Mouse (Mus musculus): Measurements from ENCODE around the gene Usp33. TPM values are rescaled to one million over a fixed set of nuclear protein-coding genes. Genes with fewer than 3 reads are reported as not detected.

Usp33 gene
- total and polyA plus RNA-seq, 2 experiments from 2014 or later, result 16.4 to 21.7 TPM

- DNase-seq (ENCODE audit: low spot score) (no peak), ATAC-seq (ENCODE audit: insufficient read depth, low read depth) (no peak)
- Histone ChIP-seq H3K27me3 (ENCODE audit: control insufficient read depth, insufficient read depth, low read length) (no peaks in the 10 kb centered on the region), H3K4me3 (ENCODE audit: low read depth, low read length) (no peak overlapping the region), H3K36me3 (replicated peaks; ENCODE audit: control insufficient read depth, insufficient read depth, low read length) (peaks cover 7% of the 10 kb centered on the region; the same call in 1 of the 2 replicates), H3K27ac (ENCODE audit: low read depth) (no peak overlapping the region), H3K4me2 (ENCODE audit: low read depth, low read length) (no peak overlapping the region), H3K4me1 (ENCODE audit: control insufficient read depth, insufficient read depth) (peaks cover 58% of the 10 kb centered on the region), H3K9ac (replicated peaks; ENCODE audit: low read depth, low read length) (no peak overlapping the region), H3K9me3 (replicated peaks; ENCODE audit: control insufficient read depth, low read length) (no peaks in the 10 kb centered on the region)
- 78% methylated on average over 2 of the region's 2 CpGs for WGBS
- TF ChIP-seq CTCF (IDR thresholded peaks at IDR 0.05; ENCODE audit: low read depth) (no peak), EP300 (IDR thresholded peaks at IDR 0.05; ENCODE audit: low read depth) (no peak)
Observed at GRCm38 (mm10) chr3:152403827-152404226, 57.5 kb downstream of the Usp33 start.

DNA sequence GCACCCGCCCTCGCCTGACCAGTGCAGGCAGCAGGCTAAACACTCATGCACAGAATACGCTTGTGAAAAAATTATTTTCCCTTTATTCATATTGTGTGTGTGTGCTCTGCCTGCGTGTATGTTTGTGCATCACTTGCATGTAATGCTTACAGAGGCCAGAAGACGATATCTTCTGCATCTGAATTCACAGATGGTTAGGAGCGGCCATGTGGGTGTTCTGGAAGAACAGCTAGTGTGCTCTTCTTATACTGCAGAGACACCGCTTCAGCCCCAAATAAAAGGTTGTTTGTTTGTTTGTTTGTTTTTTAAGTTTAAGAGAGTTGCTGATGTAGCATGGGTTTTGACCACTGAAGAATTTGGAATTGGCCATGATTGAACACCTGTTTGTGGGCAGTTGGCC lies 59.1 kb downstream of the Usp33 start:
- no peaks in the 10 kb centered on the region for H3K36me3 ChIP-seq (replicated peaks; ENCODE audit: control insufficient read depth, insufficient read depth, low read length)
- 88% methylated on average over 7 of the region's 7 CpGs for WGBS
- H3K27ac ChIP-seq (ENCODE audit: low read depth), result no peak overlapping the region
- H3K4me1 ChIP-seq (ENCODE audit: control insufficient read depth, insufficient read depth), result peaks cover 50% of the 10 kb centered on the region
- no peak overlapping the region for H3K4me2 ChIP-seq (ENCODE audit: low read depth, low read length)
- ATAC-seq (ENCODE audit: insufficient read depth, low read depth) (no peak), DNase-seq (ENCODE audit: low spot score) (no peak)
- no peak overlapping the region for H3K9ac ChIP-seq (replicated peaks; ENCODE audit: low read depth, low read length)
- TF ChIP-seq EP300 (IDR thresholded peaks at IDR 0.05; ENCODE audit: low read depth) (no peak), CTCF (IDR thresholded peaks at IDR 0.05; ENCODE audit: low read depth) (no peak)
- no peaks in the 10 kb centered on the region for H3K27me3 ChIP-seq (ENCODE audit: control insufficient read depth, insufficient read depth, low read length)
- no peaks in the 10 kb centered on the region for H3K9me3 ChIP-seq (replicated peaks; ENCODE audit: control insufficient read depth, low read length)
- no peak overlapping the region for H3K4me3 ChIP-seq (ENCODE audit: low read depth, low read length)

DNA sequence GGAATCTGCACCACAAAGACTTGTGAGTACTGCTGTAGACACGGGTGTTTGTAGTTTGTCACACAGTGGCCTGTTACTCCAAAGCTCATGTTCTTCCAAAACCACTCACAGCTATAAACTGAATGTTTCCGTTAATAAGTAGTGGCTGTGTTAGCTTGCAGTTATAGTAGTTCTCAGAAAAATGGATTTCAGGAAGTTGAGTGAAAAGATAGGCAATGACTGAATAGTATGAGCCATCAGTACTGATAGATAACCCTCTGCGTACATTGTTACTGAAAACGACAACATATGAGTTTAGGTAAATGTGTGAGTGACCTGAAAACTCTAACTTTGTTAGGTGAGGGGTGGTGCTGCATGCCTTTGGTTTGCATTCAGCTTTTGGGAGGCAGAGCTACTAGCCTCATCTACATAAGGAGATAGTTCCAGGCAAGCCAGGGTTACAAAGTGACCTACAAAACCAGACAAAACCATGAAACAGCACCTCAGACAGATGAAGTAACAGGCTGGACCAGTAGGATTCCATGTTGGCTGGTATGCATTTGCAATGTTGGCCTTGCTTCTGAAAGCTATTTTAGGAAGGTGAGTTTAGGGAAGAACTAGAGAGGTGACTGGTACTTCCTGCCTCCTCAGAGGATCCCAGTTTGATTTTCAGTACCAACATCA lies 59.8 kb downstream of the Usp33 start:
- Histone ChIP-seq H3K4me2 (ENCODE audit: low read depth, low read length) (no peak overlapping the region), H3K36me3 (replicated peaks; ENCODE audit: control insufficient read depth, insufficient read depth, low read length) (no peaks in the 10 kb centered on the region), H3K27me3 (ENCODE audit: control insufficient read depth, insufficient read depth, low read length) (no peaks in the 10 kb centered on the region), H3K4me1 (ENCODE audit: control insufficient read depth, insufficient read depth) (peaks cover 50% of the 10 kb centered on the region), H3K4me3 (ENCODE audit: low read depth, low read length) (no peak overlapping the region), H3K9me3 (replicated peaks; ENCODE audit: control insufficient read depth, low read length) (no peaks in the 10 kb centered on the region), H3K9ac (replicated peaks; ENCODE audit: low read depth, low read length) (no peak overlapping the region), H3K27ac (ENCODE audit: low read depth) (peak overlapping the region; percentile 47; the same call in 1 of the 2 replicates)
- no peak for TF ChIP-seq EP300 (IDR thresholded peaks at IDR 0.05; ENCODE audit: low read depth)
- TF ChIP-seq CTCF (IDR thresholded peaks at IDR 0.05; ENCODE audit: low read depth), result no peak
- 50% methylated on average over 4 of the region's 4 CpGs for WGBS
- DNase-seq (ENCODE audit: low spot score), result no peak
- ATAC-seq (ENCODE audit: insufficient read depth, low read depth), result peak; percentile 46; the same call in 1 of the 2 replicates

GRCm38 (mm10) chr3:152410980-152411551 lies 64.8 kb downstream of the Usp33 start:
- no peak for ATAC-seq (ENCODE audit: insufficient read depth, low read depth)
- Histone ChIP-seq H3K4me1 (ENCODE audit: control insufficient read depth, insufficient read depth) (peaks cover 26% of the 10 kb centered on the region), H3K36me3 (replicated peaks; ENCODE audit: control insufficient read depth, insufficient read depth, low read length) (no peaks in the 10 kb centered on the region), H3K9ac (replicated peaks; ENCODE audit: low read depth, low read length) (no peak overlapping the region), H3K27ac (ENCODE audit: low read depth) (no peak overlapping the region), H3K4me3 (ENCODE audit: low read depth, low read length) (no peak overlapping the region), H3K9me3 (replicated peaks; ENCODE audit: control insufficient read depth, low read length) (no peaks in the 10 kb centered on the region), H3K4me2 (ENCODE audit: low read depth, low read length) (no peak overlapping the region), H3K27me3 (ENCODE audit: control insufficient read depth, insufficient read depth, low read length) (no peaks in the 10 kb centered on the region)
- 62% methylated on average over 7 of the region's 7 CpGs for WGBS
- DNase-seq (ENCODE audit: low spot score), result no peak
- no peak for TF ChIP-seq EP300 (IDR thresholded peaks at IDR 0.05; ENCODE audit: low read depth)
- TF ChIP-seq CTCF (IDR thresholded peaks at IDR 0.05; ENCODE audit: low read depth), result no peak

GRCm38 (mm10) chr3:152412362-152412761 lies 66.1 kb downstream of the Usp33 start:
- peak overlapping the region; percentile 2; the same call in 1 of the 2 replicates for H3K27ac ChIP-seq (ENCODE audit: low read depth)
- no peak for TF ChIP-seq EP300 (IDR thresholded peaks at IDR 0.05; ENCODE audit: low read depth)
- TF ChIP-seq CTCF (IDR thresholded peaks at IDR 0.05; ENCODE audit: low read depth), result no peak
- H3K36me3 ChIP-seq (replicated peaks; ENCODE audit: control insufficient read depth, insufficient read depth, low read length), result no peaks in the 10 kb centered on the region

More at GRCm38 (mm10) chr3:152412362-152412761, 66.1 kb downstream of the Usp33 start:
- Histone ChIP-seq H3K4me1 (ENCODE audit: control insufficient read depth, insufficient read depth) (peaks cover 17% of the 10 kb centered on the region), H3K4me2 (ENCODE audit: low read depth, low read length) (no peak overlapping the region), H3K9me3 (replicated peaks; ENCODE audit: control insufficient read depth, low read length) (no peaks in the 10 kb centered on the region), H3K4me3 (ENCODE audit: low read depth, low read length) (no peak overlapping the region), H3K27me3 (ENCODE audit: control insufficient read depth, insufficient read depth, low read length) (no peaks in the 10 kb centered on the region), H3K9ac (replicated peaks; ENCODE audit: low read depth, low read length) (no peak overlapping the region)
- DNase-seq (ENCODE audit: low spot score), result no peak
- no peak for ATAC-seq (ENCODE audit: insufficient read depth, low read depth)
- WGBS, result 71% methylated on average over 4 of the region's 4 CpGs

Measured in heart, postnatal 0 days (tissue).